Mouse (Mus musculus): ENCODE measurements around the gene Tsen15. TPM values are rescaled to one million over a fixed set of nuclear protein-coding genes. Genes with fewer than 3 reads are reported as not detected.

Gene Tsen15
- total RNA-seq (2014; rRNA removed): 27.1 and 49.8 TPM in 2 replicates
- 49.1 and 50.8 TPM in 2 replicates for polyA plus RNA-seq (2015; fragmentation: Nextera tagmentation; extraction: Ambion mirVana)

DNA sequence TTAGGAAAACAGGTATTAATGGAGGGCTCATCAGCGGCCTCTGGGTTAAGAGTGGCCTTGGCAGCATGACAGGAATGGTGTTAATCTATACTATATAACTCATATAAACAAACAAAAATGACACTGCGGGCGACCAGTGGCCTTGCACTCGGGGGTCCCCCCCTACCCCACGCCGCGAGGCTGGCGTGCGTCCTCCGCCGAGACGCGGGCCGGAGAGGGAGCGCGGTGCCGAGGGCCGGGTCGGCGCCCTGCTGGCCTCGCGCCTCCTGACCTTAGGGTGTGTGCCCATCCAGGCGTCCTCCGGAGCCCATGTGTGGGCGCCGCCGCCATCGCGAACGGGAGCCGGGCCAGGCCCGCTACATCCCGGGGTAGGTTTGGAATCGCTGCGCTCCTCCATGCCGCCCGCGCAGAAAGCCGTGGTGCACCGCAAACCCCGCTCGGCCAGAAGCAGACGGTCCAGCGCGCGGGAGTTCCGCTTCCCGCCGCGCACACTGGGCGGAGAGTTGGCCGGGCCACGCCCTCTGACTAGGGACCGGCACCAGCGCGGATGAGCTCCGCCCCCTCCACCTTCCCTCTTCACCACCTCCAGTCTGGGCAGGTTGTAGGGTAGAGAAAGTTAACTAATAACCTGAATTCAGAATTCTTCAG lies at the start of gene Tsen15:
Gene Tsen15 (minus strand): TSS at position 501 of the 648 bp plus-strand sequence.
- no peaks in the 10 kb centered on the region for H3K36me3 ChIP-seq (ENCODE audit: insufficient read depth, low read length)
- H3K4me3 ChIP-seq (ENCODE audit: low read length): peak within 1 kb of the TSS; percentile 86
- peak within 1 kb of the TSS; percentile 73 for H3K9ac ChIP-seq (replicated peaks; ENCODE audit: low read length)
- TF ChIP-seq CTCF (IDR thresholded peaks at IDR 0.05; ENCODE audit: low read depth): no peak
- WGBS: 1% methylated on average over 41 of the region's 57 CpGs
- H3K27ac ChIP-seq: no peak within 1 kb of the TSS
- ATAC-seq (peak; percentile 97), DNase-seq (ENCODE audit: low spot score) (peak; percentile 86)
- no peaks in the 10 kb centered on the region for H3K27me3 ChIP-seq (ENCODE audit: insufficient read depth, low read length)
- H3K4me2 ChIP-seq (ENCODE audit: low read depth, low read length): peak within 1 kb of the TSS; percentile 58
- no peaks in the 10 kb centered on the region for H3K4me1 ChIP-seq (ENCODE audit: insufficient read depth, low read length)
- no peaks in the 10 kb centered on the region for H3K9me3 ChIP-seq (ENCODE audit: low read length)

DNA sequence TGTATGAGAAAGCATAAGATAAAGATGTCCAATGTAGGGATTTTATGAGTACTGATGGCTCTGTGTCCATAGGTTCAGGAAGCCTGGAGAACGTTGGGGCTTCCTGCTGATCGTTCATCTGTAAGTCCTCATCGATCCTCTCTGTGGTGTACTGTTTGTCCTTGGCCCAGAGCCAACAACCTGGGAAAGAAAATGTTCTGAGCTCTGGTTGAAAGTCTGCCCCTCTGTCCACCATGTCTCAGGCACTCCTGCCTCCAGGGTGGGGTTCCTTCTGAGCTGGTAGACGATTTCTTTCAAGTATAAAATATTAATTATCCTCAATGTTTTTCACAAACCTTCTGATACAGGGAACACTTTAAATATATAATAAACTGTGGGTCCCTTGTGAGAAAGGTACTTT lies 47.7 kb upstream of the Tsen15 start:
- H3K36me3 ChIP-seq (ENCODE audit: insufficient read depth, low read length): no peaks in the 10 kb centered on the region
- H3K9ac ChIP-seq (replicated peaks; ENCODE audit: low read length): no peak overlapping the region
- DNase-seq (ENCODE audit: low spot score) (no peak), ATAC-seq (no peak)
- no peaks in the 10 kb centered on the region for H3K27me3 ChIP-seq (ENCODE audit: insufficient read depth, low read length)
- 67% methylated on average over 4 of the region's 4 CpGs for WGBS
- no peaks in the 10 kb centered on the region for H3K4me1 ChIP-seq (ENCODE audit: insufficient read depth, low read length)
- TF ChIP-seq CTCF (IDR thresholded peaks at IDR 0.05; ENCODE audit: low read depth): no peak
- H3K27ac ChIP-seq: no peak overlapping the region
- no peak overlapping the region for H3K4me2 ChIP-seq (ENCODE audit: low read depth, low read length)
- H3K4me3 ChIP-seq (ENCODE audit: low read length): no peak overlapping the region
- no peaks in the 10 kb centered on the region for H3K9me3 ChIP-seq (ENCODE audit: low read length)

DNA sequence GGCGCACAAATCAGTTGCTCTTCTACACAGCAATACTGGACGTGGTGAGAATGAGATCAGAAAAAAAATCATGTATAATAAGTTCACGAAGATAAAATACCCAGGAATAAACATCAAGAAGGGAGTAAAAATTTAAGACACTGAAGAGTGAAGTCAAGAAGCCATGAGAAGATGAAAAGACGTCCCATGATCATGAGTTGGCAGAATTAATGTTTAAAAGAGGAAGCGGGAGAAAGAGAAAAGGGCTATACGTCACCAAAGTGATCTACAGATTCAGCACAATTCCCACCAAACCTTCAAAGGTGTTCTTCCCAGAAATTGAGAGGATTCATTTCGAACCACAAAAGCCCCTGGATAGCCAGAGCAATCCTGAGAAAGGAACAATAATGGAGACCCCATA lies 43.3 kb upstream of the Tsen15 start:
- TF ChIP-seq CTCF (IDR thresholded peaks at IDR 0.05; ENCODE audit: low read depth): no peak
- Histone ChIP-seq H3K9ac (replicated peaks; ENCODE audit: low read length) (no peak overlapping the region), H3K4me2 (ENCODE audit: low read depth, low read length) (no peak overlapping the region), H3K4me1 (ENCODE audit: insufficient read depth, low read length) (no peaks in the 10 kb centered on the region), H3K4me3 (ENCODE audit: low read length) (no peak overlapping the region), H3K9me3 (ENCODE audit: low read length) (no peaks in the 10 kb centered on the region), H3K27ac (no peak overlapping the region), H3K27me3 (ENCODE audit: insufficient read depth, low read length) (no peaks in the 10 kb centered on the region), H3K36me3 (ENCODE audit: insufficient read depth, low read length) (no peaks in the 10 kb centered on the region)
- no peak for DNase-seq (ENCODE audit: low spot score)
- 88% methylated on average over 7 of the region's 7 CpGs for WGBS
- no peak for ATAC-seq

DNA sequence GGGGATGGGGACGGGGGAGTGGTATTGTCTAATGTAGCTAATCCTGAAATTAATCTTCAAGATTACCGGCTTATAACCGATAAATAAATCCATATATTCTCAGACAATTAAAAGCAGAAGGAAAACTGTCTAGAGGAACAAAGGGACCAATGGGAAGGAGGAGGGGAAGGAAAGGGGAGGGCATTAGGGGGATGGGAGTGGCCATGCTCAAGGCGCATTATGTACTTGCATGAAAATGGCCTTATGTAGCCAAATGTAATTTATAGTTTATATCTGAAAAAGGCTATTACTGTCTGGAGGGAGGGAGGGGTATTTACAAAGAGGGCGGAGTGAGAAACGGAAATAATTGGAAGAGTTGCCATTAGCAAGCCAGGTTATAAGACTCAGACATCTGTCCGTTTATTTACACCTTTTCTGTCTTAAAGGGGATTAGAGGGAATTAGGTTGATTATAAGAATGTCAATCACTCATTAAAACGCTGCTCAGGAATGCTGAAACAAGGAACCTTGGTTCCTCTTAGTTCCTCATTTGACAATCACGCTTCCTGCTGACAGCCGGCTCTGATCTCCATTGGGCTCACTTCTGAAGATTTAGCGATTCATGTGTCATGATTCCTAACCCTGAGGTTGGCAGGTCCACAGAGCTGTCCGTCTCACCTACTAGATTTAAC lies 41.6 kb upstream of the Tsen15 start:
- no peaks in the 10 kb centered on the region for H3K27me3 ChIP-seq (ENCODE audit: insufficient read depth, low read length)
- H3K4me1 ChIP-seq (ENCODE audit: insufficient read depth, low read length): no peaks in the 10 kb centered on the region
- H3K4me3 ChIP-seq (ENCODE audit: low read length): no peak overlapping the region
- DNase-seq (ENCODE audit: low spot score): no peak
- H3K36me3 ChIP-seq (ENCODE audit: insufficient read depth, low read length): no peaks in the 10 kb centered on the region
- no peak for TF ChIP-seq CTCF (IDR thresholded peaks at IDR 0.05; ENCODE audit: low read depth)
- H3K27ac ChIP-seq: no peak overlapping the region
- no peaks in the 10 kb centered on the region for H3K9me3 ChIP-seq (ENCODE audit: low read length)
- H3K4me2 ChIP-seq (ENCODE audit: low read depth, low read length): no peak overlapping the region
- no peak for ATAC-seq
- 77% methylated on average over 12 of the region's 12 CpGs for WGBS
- no peak overlapping the region for H3K9ac ChIP-seq (replicated peaks; ENCODE audit: low read length)

DNA sequence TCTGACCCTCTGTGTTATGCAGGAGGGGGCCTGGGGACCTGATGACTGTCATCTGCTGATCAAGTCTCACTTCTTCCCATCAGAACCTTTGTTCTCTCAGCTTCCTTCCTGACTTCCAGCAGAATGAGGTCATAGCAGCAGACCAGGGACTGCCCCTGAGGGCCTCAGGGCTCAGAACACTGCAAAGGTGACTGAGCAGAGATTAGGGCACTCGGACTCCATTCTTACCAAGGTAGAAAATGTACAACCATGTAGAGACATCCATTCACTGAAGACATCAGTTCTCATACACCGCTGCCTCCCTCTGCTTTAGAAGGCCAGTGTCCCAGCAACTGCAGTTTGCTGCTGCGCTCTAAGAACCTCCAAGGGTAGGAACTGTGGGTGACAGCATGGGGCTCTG lies 36.6 kb upstream of the Tsen15 start:
- Histone ChIP-seq H3K9me3 (ENCODE audit: low read length) (no peaks in the 10 kb centered on the region), H3K4me2 (ENCODE audit: low read depth, low read length) (no peak overlapping the region), H3K4me1 (ENCODE audit: insufficient read depth, low read length) (no peaks in the 10 kb centered on the region), H3K9ac (replicated peaks; ENCODE audit: low read length) (no peak overlapping the region), H3K4me3 (ENCODE audit: low read length) (no peak overlapping the region), H3K36me3 (ENCODE audit: insufficient read depth, low read length) (no peaks in the 10 kb centered on the region), H3K27ac (no peak overlapping the region), H3K27me3 (ENCODE audit: insufficient read depth, low read length) (no peaks in the 10 kb centered on the region)
- WGBS: 94% methylated on average over 3 of the region's 3 CpGs
- ATAC-seq: no peak
- no peak for DNase-seq (ENCODE audit: low spot score)
- TF ChIP-seq CTCF (IDR thresholded peaks at IDR 0.05; ENCODE audit: low read depth): no peak

DNA sequence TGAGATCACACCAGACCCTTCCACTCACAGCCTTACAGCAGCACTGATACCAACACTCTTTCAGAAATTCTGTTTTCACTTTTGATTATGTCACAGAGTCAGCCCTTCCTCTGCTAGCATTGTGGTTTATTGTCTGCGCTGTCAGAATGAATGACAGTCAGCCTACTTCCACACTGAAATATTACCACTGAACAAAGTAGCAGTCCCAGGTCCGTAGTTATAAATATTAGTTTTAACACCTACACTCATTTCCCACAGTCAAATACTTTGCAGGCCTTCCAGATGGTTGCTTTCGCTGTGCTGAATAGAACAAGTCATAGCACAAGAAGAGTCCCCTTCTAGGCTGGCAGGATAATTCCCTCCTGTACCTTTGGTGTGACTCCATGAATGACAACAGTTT lies 35.8 kb upstream of the Tsen15 start:
- Histone ChIP-seq H3K4me2 (ENCODE audit: low read depth, low read length) (no peak overlapping the region), H3K27me3 (ENCODE audit: insufficient read depth, low read length) (no peaks in the 10 kb centered on the region), H3K36me3 (ENCODE audit: insufficient read depth, low read length) (no peaks in the 10 kb centered on the region), H3K9me3 (ENCODE audit: low read length) (no peaks in the 10 kb centered on the region), H3K9ac (replicated peaks; ENCODE audit: low read length) (no peak overlapping the region), H3K27ac (no peak overlapping the region), H3K4me1 (ENCODE audit: insufficient read depth, low read length) (no peaks in the 10 kb centered on the region), H3K4me3 (ENCODE audit: low read length) (no peak overlapping the region)
- WGBS: 80% methylated on average over 3 of the region's 3 CpGs
- TF ChIP-seq CTCF (IDR thresholded peaks at IDR 0.05; ENCODE audit: low read depth): no peak
- ATAC-seq: no peak
- DNase-seq (ENCODE audit: low spot score): no peak

DNA sequence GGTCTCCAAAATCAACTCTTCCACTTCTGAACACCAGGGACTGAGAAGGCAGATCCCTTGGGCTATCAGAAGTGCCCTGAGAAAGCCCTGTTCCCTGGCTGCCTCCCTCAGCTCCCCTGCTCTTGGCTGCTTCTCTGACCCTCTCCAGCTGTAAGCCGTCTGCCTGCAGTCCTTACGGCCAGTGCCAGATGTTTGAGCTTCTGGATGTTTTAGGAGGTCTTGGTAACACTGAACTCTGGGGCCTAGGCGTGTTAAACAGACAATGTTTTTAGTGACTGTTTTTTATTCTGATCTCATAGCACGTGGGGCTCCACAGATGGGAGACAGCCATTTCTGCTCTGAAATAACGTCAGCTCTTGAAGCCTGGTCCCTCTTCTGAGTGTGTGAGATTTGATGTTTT lies 31.1 kb upstream of the Tsen15 start:
- H3K4me3 ChIP-seq (ENCODE audit: low read length): no peak overlapping the region
- no peaks in the 10 kb centered on the region for H3K27me3 ChIP-seq (ENCODE audit: insufficient read depth, low read length)
- no peak for DNase-seq (ENCODE audit: low spot score)
- H3K36me3 ChIP-seq (ENCODE audit: insufficient read depth, low read length): no peaks in the 10 kb centered on the region
- ATAC-seq: no peak
- H3K9me3 ChIP-seq (ENCODE audit: low read length): no peaks in the 10 kb centered on the region
- no peak for TF ChIP-seq CTCF (IDR thresholded peaks at IDR 0.05; ENCODE audit: low read depth)
- H3K27ac ChIP-seq: no peak overlapping the region
- no peaks in the 10 kb centered on the region for H3K4me1 ChIP-seq (ENCODE audit: insufficient read depth, low read length)
- H3K4me2 ChIP-seq (ENCODE audit: low read depth, low read length): no peak overlapping the region
- H3K9ac ChIP-seq (replicated peaks; ENCODE audit: low read length): no peak overlapping the region
- 37% methylated on average over 5 of the region's 5 CpGs for WGBS
